Mouse (Mus musculus) ES-E14 (cell line): ENCODE data around the gene Mrpl48.

ENCODE experiments used
- HCFC1 ChIP-seq: IDR thresholded peaks from 2 replicates; pipeline ENCODE4 v1.6.1; 2012; ENCODE audit warnings: low read length, inconsistent platforms, borderline replicate concordance; ENCODE audit not compliant: insufficient read depth
- MAFK ChIP-seq: IDR thresholded peaks from 2 replicates; pipeline ENCODE4 v1.6.1; 2014; ENCODE audit warnings: mild to moderate bottlenecking, low read depth, low read length, inconsistent platforms; ENCODE audit not compliant: insufficient read depth
- ZC3H11A ChIP-seq: IDR thresholded peaks from 2 replicates; pipeline ENCODE4 v1.6.1; 2012; ENCODE audit warnings: low read depth, mild to moderate bottlenecking, inconsistent platforms, low read length, borderline replicate concordance
- ZNF384 ChIP-seq: IDR thresholded peaks from 2 replicates; pipeline ENCODE4 v1.6.1; 2012; ENCODE audit warnings: low read depth, low read length, inconsistent platforms

GRCm38 (mm10) chr7:100590845-100591521 is 17.1 kb downstream of the Mrpl48 start:
- TF ChIP-seq ZC3H11A (no peak), MAFK (no peak), ZNF384 (no peak), HCFC1 (peak; percentile 70; the same call in 1 of the 2 replicates)
